Mouse (Mus musculus) midbrain, embryonic 13.5 days (tissue): ENCODE data around the gene Cyp4x1. TPM values are rescaled to one million over a fixed set of nuclear protein-coding genes. Genes with fewer than 3 reads are reported as not detected.
A peak's percentile ranks its signal among the peaks of the same experiment; 100 is the strongest.

ENCODE experiments used
- ATAC-seq: fragments of 200-750 bp; cut with Nextera tagmentation; 2 replicates; pipeline ENCODE4 v1.8.0; 2017; ENCODE audit warnings: mild to moderate bottlenecking, moderate TSS enrichment, moderate library complexity
- H3K27ac ChIP-seq: fragments of 300-500 bp; sonication (generic); 2 replicates; pipeline ENCODE4 v1.5.1; 2015; ENCODE audit warnings: inconsistent platforms, mild to moderate bottlenecking, moderate library complexity
- H3K27me3 ChIP-seq: fragments of 300-500 bp; sonication (generic); 2 replicates; pipeline ENCODE4 v1.6.1; 2015; ENCODE audit warnings: mild to moderate bottlenecking, inconsistent platforms
- H3K36me3 ChIP-seq: fragments of 300-500 bp; sonication (generic); 2 replicates; pipeline ENCODE4 v1.6.1; 2015; ENCODE audit warnings: mild to moderate bottlenecking, inconsistent platforms
- H3K4me1 ChIP-seq: fragments of 300-500 bp; sonication (generic); replicated peaks from 2 replicates; pipeline ENCODE4 v1.6.1; 2015; ENCODE audit warnings: inconsistent platforms
- H3K4me2 ChIP-seq: fragments of 300-500 bp; sonication (generic); replicated peaks from 2 replicates; pipeline ENCODE4 v1.6.1; 2015; ENCODE audit warnings: moderate library complexity, mild to moderate bottlenecking, inconsistent platforms
- H3K4me3 ChIP-seq: fragments of 300-500 bp; sonication (generic); replicated peaks from 2 replicates; pipeline ENCODE4 v1.5.1; 2015; ENCODE audit warnings: mild to moderate bottlenecking, inconsistent platforms
- H3K9ac ChIP-seq: fragments of 300-500 bp; sonication (generic); replicated peaks from 2 replicates; pipeline ENCODE4 v1.6.1; 2015; ENCODE audit warnings: mild to moderate bottlenecking, inconsistent platforms
- H3K9me3 ChIP-seq: fragments of 300-500 bp; sonication (generic); 2 replicates; pipeline ENCODE4 v1.6.1; 2016; ENCODE audit warnings: mild to moderate bottlenecking, inconsistent platforms
- WGBS: fragments of 180-500 bp; shearing (Covaris S2); methylation state at CpG from one replicate; pipeline ENCODE4 v1.1.7; 2015; 5-methylcytosine and 5-hydroxymethylcytosine counted together
- polyA plus RNA-seq: library from polyadenylated mRNA; unstranded; fragments of >200 nt; fragmentation: Nextera tagmentation; extraction: Ambion mirVana; gene quantifications from 2 replicates; pipeline ENCODE4 v1.2.1, GENCODE M21; 2015

Gene Cyp4x1
- polyA plus RNA-seq, 1 experiment from 2014 or later: 3.6 TPM

GRCm38 (mm10) chr4:115063518-115064239, 70.4 kb downstream of the Cyp4x1 start:
- Histone ChIP-seq H3K27ac (peak overlapping the region; percentile 79), H3K4me1 (peaks cover 21% of the 10 kb centered on the region), H3K9me3 (no peaks in the 10 kb centered on the region), H3K27me3 (peaks cover 90% of the 10 kb centered on the region), H3K4me2 (peak overlapping the region; percentile 92), H3K4me3 (peak overlapping the region; percentile 52), H3K36me3 (no peaks in the 10 kb centered on the region), H3K9ac (peak overlapping the region; percentile 76)
- peak; percentile 43 for ATAC-seq
- WGBS: 1% methylated on average over 31 of the region's 31 CpGs

GRCm38 (mm10) chr4:115062875-115063517, 71.1 kb downstream of the Cyp4x1 start:
- H3K27me3 ChIP-seq: peaks cover 86% of the 10 kb centered on the region
- H3K4me3 ChIP-seq: peak overlapping the region; percentile 52
- H3K4me1 ChIP-seq: peaks cover 21% of the 10 kb centered on the region
- ATAC-seq: peak; percentile 90
- H3K9me3 ChIP-seq: no peaks in the 10 kb centered on the region
- peak overlapping the region; percentile 92 for H3K4me2 ChIP-seq
- H3K9ac ChIP-seq: peak overlapping the region; percentile 76
- WGBS: 0% methylated on average over 53 of the region's 58 CpGs
- no peaks in the 10 kb centered on the region for H3K36me3 ChIP-seq
- peak overlapping the region; percentile 79 for H3K27ac ChIP-seq

- WGBS: 1% methylated on average over 9 of the region's 9 CpGs
- Histone ChIP-seq H3K27me3 (peaks cover 90% of the 10 kb centered on the region), H3K36me3 (no peaks in the 10 kb centered on the region), H3K9me3 (no peaks in the 10 kb centered on the region), H3K27ac (peak overlapping the region; percentile 79), H3K4me3 (peak overlapping the region; percentile 52), H3K4me2 (peak overlapping the region; percentile 92), H3K9ac (peak overlapping the region; percentile 76), H3K4me1 (peaks cover 21% of the 10 kb centered on the region)
- no peak for ATAC-seq
These were observed 71.6 kb downstream of the Cyp4x1 start for GRCm38 (mm10) chr4:115062540-115062874.

- Histone ChIP-seq H3K4me2 (peak overlapping the region; percentile 92), H3K27me3 (peaks cover 87% of the 10 kb centered on the region), H3K36me3 (no peaks in the 10 kb centered on the region), H3K4me1 (peaks cover 32% of the 10 kb centered on the region), H3K9me3 (no peaks in the 10 kb centered on the region), H3K4me3 (peak overlapping the region; percentile 40), H3K27ac (peak overlapping the region; percentile 93), H3K9ac (peak overlapping the region; percentile 66)
- 8% methylated on average over 3 of the region's 3 CpGs for WGBS
- no peak for ATAC-seq
These were observed 73.3 kb downstream of the Cyp4x1 start for GRCm38 (mm10) chr4:115060753-115061152.

- peaks cover 87% of the 10 kb centered on the region for H3K27me3 ChIP-seq
- H3K4me1 ChIP-seq: peaks cover 32% of the 10 kb centered on the region
- peak overlapping the region; percentile 93 for H3K27ac ChIP-seq
- peak overlapping the region; percentile 66 for H3K9ac ChIP-seq
- 2% methylated on average over 12 of the region's 12 CpGs for WGBS
- H3K9me3 ChIP-seq: no peaks in the 10 kb centered on the region
- peak overlapping the region; percentile 40 for H3K4me3 ChIP-seq
- no peak for ATAC-seq
- H3K4me2 ChIP-seq: peak overlapping the region; percentile 92
- H3K36me3 ChIP-seq: no peaks in the 10 kb centered on the region
These were observed 74.2 kb downstream of the Cyp4x1 start for GRCm38 (mm10) chr4:115059871-115060270.

- under 1% methylated on average over 23 of the region's 23 CpGs for WGBS
- Histone ChIP-seq H3K36me3 (no peaks in the 10 kb centered on the region), H3K9me3 (no peaks in the 10 kb centered on the region), H3K4me1 (peaks cover 31% of the 10 kb centered on the region), H3K27me3 (peaks cover 87% of the 10 kb centered on the region), H3K9ac (peak overlapping the region; percentile 66), H3K4me3 (peak overlapping the region; percentile 40), H3K27ac (peak overlapping the region; percentile 93), H3K4me2 (peak overlapping the region; percentile 92)
- ATAC-seq: no peak
These were observed 75.0 kb downstream of the Cyp4x1 start for GRCm38 (mm10) chr4:115058871-115059590.

GRCm38 (mm10) chr4:115058317-115058761, 75.7 kb downstream of the Cyp4x1 start:
- H3K4me2 ChIP-seq: peak overlapping the region; percentile 92
- H3K36me3 ChIP-seq: no peaks in the 10 kb centered on the region
- H3K27ac ChIP-seq: peak overlapping the region; percentile 93
- peaks cover 24% of the 10 kb centered on the region for H3K4me1 ChIP-seq
- ATAC-seq: no peak
- WGBS: under 1% methylated on average over 20 of the region's 20 CpGs
- H3K27me3 ChIP-seq: peaks cover 87% of the 10 kb centered on the region
- no peaks in the 10 kb centered on the region for H3K9me3 ChIP-seq
- peak overlapping the region; percentile 66 for H3K9ac ChIP-seq
- H3K4me3 ChIP-seq: peak overlapping the region; percentile 40

- Histone ChIP-seq H3K9me3 (no peaks in the 10 kb centered on the region), H3K4me1 (peaks cover 21% of the 10 kb centered on the region), H3K4me3 (peak overlapping the region; percentile 40), H3K9ac (peak overlapping the region; percentile 66), H3K36me3 (no peaks in the 10 kb centered on the region), H3K27ac (peak overlapping the region; percentile 93), H3K27me3 (peaks cover 88% of the 10 kb centered on the region), H3K4me2 (peak overlapping the region; percentile 92)
- peak; percentile 49 for ATAC-seq
- WGBS: under 1% methylated on average over 33 of the region's 33 CpGs
These were observed 76.3 kb downstream of the Cyp4x1 start for GRCm38 (mm10) chr4:115057674-115058316.

GRCm38 (mm10) chr4:115056921-115057673, 77.0 kb downstream of the Cyp4x1 start:
- Histone ChIP-seq H3K27ac (peak overlapping the region; percentile 93), H3K27me3 (peaks cover 88% of the 10 kb centered on the region), H3K9me3 (no peaks in the 10 kb centered on the region), H3K4me1 (peaks cover 20% of the 10 kb centered on the region), H3K9ac (peak overlapping the region; percentile 66), H3K4me3 (peak overlapping the region; percentile 40), H3K4me2 (peak overlapping the region; percentile 92), H3K36me3 (no peaks in the 10 kb centered on the region)
- ATAC-seq: peak; percentile 83
- under 1% methylated on average over 48 of the region's 48 CpGs for WGBS

- no peaks in the 10 kb centered on the region for H3K36me3 ChIP-seq
- H3K27ac ChIP-seq: peak within 1 kb of the TSS; percentile 93
- no peaks in the 10 kb centered on the region for H3K9me3 ChIP-seq
- H3K9ac ChIP-seq: peak within 1 kb of the TSS; percentile 66
- H3K4me2 ChIP-seq: peak within 1 kb of the TSS; percentile 92
- peak within 1 kb of the TSS; percentile 40 for H3K4me3 ChIP-seq
- peaks cover 88% of the 10 kb centered on the region for H3K27me3 ChIP-seq
- peaks cover 20% of the 10 kb centered on the region for H3K4me1 ChIP-seq
- WGBS: under 1% methylated on average over 60 of the region's 60 CpGs
- ATAC-seq: peak; percentile 71
These were observed 77.6 kb downstream of the Cyp4x1 start, which contains the start of gene Tal1 for GRCm38 (mm10) chr4:115056371-115056920. Gene Tal1, plus strand, starts transcription at chr4:115056426.
